9 mouse cellular contexts compared by ENCODE assay signal in genomic region chr11:88820742-88821576, GRCm38 (mm10). TPM values are rescaled to one million over a fixed set of nuclear protein-coding genes. Genes with fewer than 3 reads are reported as not detected.
A peak's percentile ranks its signal among the peaks of the same experiment; 100 is the strongest.
DNase-seq lines count a peak whose midpoint lies in the region; ATAC-seq lines count a peak whose summit lies in the region.
"Had no signal": no experiment of that assay in that cellular context is flagged by ENCODE, and none has a peak within 500 bp of the region (broad histone marks: within the 10 kb centered on the region; RNA-seq: fewer than 3 reads in every experiment).

No protein-coding gene starts in this region.

- no peaks in the 10 kb centered on the region for H3K9me3 ChIP-seq in forebrain, embryonic 10.5 days
- H3K9me3 ChIP-seq in hindbrain, embryonic 15.5 days, result no peaks in the 10 kb centered on the region
- H3K9me3 ChIP-seq: megakaryocyte, embryonic 14.5 days had no signal

- ATAC-seq in hindbrain, embryonic 15.5 days (ENCODE audit: low FRiP score, low read depth), result peak; percentile 69

- H3K4me1 ChIP-seq in forebrain, embryonic 10.5 days, result peaks cover 50% of the 10 kb centered on the region
- H3K4me1 ChIP-seq in hindbrain, embryonic 15.5 days (replicated peaks), result peaks cover 28% of the 10 kb centered on the region

- DNase-seq in embryo, embryonic 10 days (ENCODE audit: low spot score), result peak; percentile 82
- peak; percentile 54 for DNase-seq in forebrain, embryonic 10.5 days (ENCODE audit: extremely low spot score, low spot score)
- peak; percentile 75 for DNase-seq in lung, postnatal 25 days (ENCODE audit: low spot score)
- no peak for DNase-seq in cerebellum, postnatal 4 days (ENCODE audit: low spot score in 2 of 2)
- DNase-seq in urinary bladder, postnatal 4 days (ENCODE audit: low spot score in 2 of 2), result no peak
- no peak for DNase-seq in left cerebral cortex, adult 18-20 months (ENCODE audit: low spot score in 2 of 2)
- no peak for DNase-seq in frontal cortex, postnatal 10 days (ENCODE audit: low spot score in 2 of 2)

- H3K27me3 ChIP-seq in forebrain, embryonic 10.5 days (ENCODE audit: poor library complexity, severe bottlenecking), result peaks cover 28% of the 10 kb centered on the region
- no peaks in the 10 kb centered on the region for H3K27me3 ChIP-seq in hindbrain, embryonic 15.5 days

- 8% methylated on average over 24 of the region's 24 CpGs for WGBS in forebrain, embryonic 10.5 days
- 7% methylated on average over 24 of the region's 24 CpGs for WGBS in hindbrain, embryonic 15.5 days

- H3K36me3 ChIP-seq in forebrain, embryonic 10.5 days (replicated peaks), result no peaks in the 10 kb centered on the region
- no peaks in the 10 kb centered on the region for H3K36me3 ChIP-seq in hindbrain, embryonic 15.5 days

- H3K9ac ChIP-seq in hindbrain, embryonic 15.5 days, result no peak overlapping the region; the same call in 1 of the 2 replicates

- peak overlapping the region; percentile 32 for H3K4me3 ChIP-seq in forebrain, embryonic 10.5 days
- no peak overlapping the region for H3K4me3 ChIP-seq in hindbrain, embryonic 15.5 days
- H3K4me3 ChIP-seq: megakaryocyte, embryonic 14.5 days had no signal

- H3K4me2 ChIP-seq in hindbrain, embryonic 15.5 days, result peak overlapping the region; percentile 33

- peak overlapping the region; percentile 85 for H3K27ac ChIP-seq in forebrain, embryonic 10.5 days
- peak overlapping the region; percentile 77 for H3K27ac ChIP-seq in hindbrain, embryonic 15.5 days (replicated peaks)

RNA-seq across cellular contexts. Expression of gene Akap1, which starts 43.4 kb away (rescaled TPM):
- 16.6 and 19.2 TPM in 2 replicates for polyA plus RNA-seq in forebrain, embryonic 10.5 days (2016; fragmentation: Nextera tagmentation; extraction: Ambion mirVana)
- polyA plus RNA-seq in hindbrain, embryonic 15.5 days (2015; fragmentation: Nextera tagmentation; extraction: Ambion mirVana), result 28.3 and 29.5 TPM in 2 replicates
- 10 to 100 TPM; 39.4 to 39.8 TPM for total RNA-seq in left cerebral cortex, adult 18-20 months (2021)

Comparison
In these comparisons a context has a peak if more than half of its experiments do, and no peak if none do; other contexts are left out.
1. DNase-seq: peak in embryo, embryonic 10 days (single experiment), forebrain, embryonic 10.5 days (single experiment) and lung, postnatal 25 days (single experiment); none in cerebellum, postnatal 4 days (0 of 2), urinary bladder, postnatal 4 days (0 of 2), left cerebral cortex, adult 18-20 months (0 of 2) and frontal cortex, postnatal 10 days (0 of 2).